Mouse (Mus musculus): ENCODE data around the gene Psen2. TPM values are rescaled to one million over a fixed set of nuclear protein-coding genes. Genes with fewer than 3 reads are reported as not detected.

The Psen2 gene
- polyA plus RNA-seq, 1 experiment from 2014 or later, result 37.0 TPM

- ATAC-seq (ENCODE audit: low read depth), result no peak
- Histone ChIP-seq H3K9ac (ENCODE audit: low read depth, low read length) (no peak overlapping the region), H3K4me3 (ENCODE audit: low read depth, low read length) (peak overlapping the region; percentile 35), H3K9me3 (replicated peaks; ENCODE audit: control insufficient read depth, low read length) (no peaks in the 10 kb centered on the region), H3K36me3 (ENCODE audit: control insufficient read depth, insufficient read depth) (no peaks in the 10 kb centered on the region), H3K4me1 (ENCODE audit: control insufficient read depth, low read depth, low read length) (peaks cover 43% of the 10 kb centered on the region), H3K4me2 (ENCODE audit: low read depth, low read length) (peak overlapping the region; percentile 55), H3K27ac (ENCODE audit: low read length) (no peak overlapping the region), H3K27me3 (ENCODE audit: control insufficient read depth, insufficient read depth, low read depth, low read length) (no peaks in the 10 kb centered on the region; the same call in 1 of the 2 replicates)
- 9% methylated on average over 7 of the region's 7 CpGs for WGBS (ENCODE audit: insufficient replicate concordance)
Measured at GRCm38 (mm10) chr1:180265399-180265798, 2.2 kb upstream of the Psen2 start.

- Histone ChIP-seq H3K36me3 (ENCODE audit: control insufficient read depth, insufficient read depth) (no peaks in the 10 kb centered on the region), H3K4me1 (ENCODE audit: control insufficient read depth, low read depth, low read length) (peaks cover 45% of the 10 kb centered on the region), H3K27me3 (ENCODE audit: control insufficient read depth, insufficient read depth, low read depth, low read length) (no peaks in the 10 kb centered on the region; the same call in 1 of the 2 replicates), H3K9ac (ENCODE audit: low read depth, low read length) (no peak overlapping the region; the same call in 1 of the 2 replicates), H3K4me2 (ENCODE audit: low read depth, low read length) (peak overlapping the region; percentile 55), H3K4me3 (ENCODE audit: low read depth, low read length) (peak overlapping the region; percentile 35), H3K9me3 (replicated peaks; ENCODE audit: control insufficient read depth, low read length) (no peaks in the 10 kb centered on the region), H3K27ac (ENCODE audit: low read length) (no peak overlapping the region)
- WGBS (ENCODE audit: insufficient replicate concordance), result 43% methylated on average over 10 of the region's 10 CpGs
- no peak for ATAC-seq (ENCODE audit: low read depth)
Measured at GRCm38 (mm10) chr1:180264851-180265250, 1.6 kb upstream of the Psen2 start.

GRCm38 (mm10) chr1:180264389-180264788 lies 1.2 kb upstream of the Psen2 start:
- no peak overlapping the region for H3K4me3 ChIP-seq (ENCODE audit: low read depth, low read length)
- no peaks in the 10 kb centered on the region; the same call in 1 of the 2 replicates for H3K27me3 ChIP-seq (ENCODE audit: control insufficient read depth, insufficient read depth, low read depth, low read length)
- H3K4me2 ChIP-seq (ENCODE audit: low read depth, low read length), result no peak overlapping the region; the same call in 1 of the 2 replicates
- no peak overlapping the region for H3K27ac ChIP-seq (ENCODE audit: low read length)
- H3K36me3 ChIP-seq (ENCODE audit: control insufficient read depth, insufficient read depth), result no peaks in the 10 kb centered on the region
- no peak overlapping the region for H3K9ac ChIP-seq (ENCODE audit: low read depth, low read length)
- whole genome bisulfite sequencing (ENCODE audit: insufficient replicate concordance), result 38% methylated on average over 6 of the region's 6 CpGs
- peaks cover 50% of the 10 kb centered on the region for H3K4me1 ChIP-seq (ENCODE audit: control insufficient read depth, low read depth, low read length)
- no peak for ATAC-seq (ENCODE audit: low read depth)
- no peaks in the 10 kb centered on the region for H3K9me3 ChIP-seq (replicated peaks; ENCODE audit: control insufficient read depth, low read length)

- no peaks in the 10 kb centered on the region for H3K27me3 ChIP-seq (ENCODE audit: control insufficient read depth, insufficient read depth, low read depth, low read length)
- 32% methylated on average over 8 of the region's 8 CpGs for whole genome bisulfite sequencing (ENCODE audit: insufficient replicate concordance)
- H3K4me3 ChIP-seq (ENCODE audit: low read depth, low read length), result peak overlapping the region; percentile 41
- H3K9me3 ChIP-seq (replicated peaks; ENCODE audit: control insufficient read depth, low read length), result no peaks in the 10 kb centered on the region
- peak overlapping the region; percentile 78 for H3K27ac ChIP-seq (ENCODE audit: low read length)
- peaks cover 64% of the 10 kb centered on the region for H3K4me1 ChIP-seq (ENCODE audit: control insufficient read depth, low read depth, low read length)
- peak; percentile 87 for ATAC-seq (ENCODE audit: low read depth)
- no peaks in the 10 kb centered on the region for H3K36me3 ChIP-seq (ENCODE audit: control insufficient read depth, insufficient read depth)
- peak overlapping the region; percentile 29; the same call in 1 of the 2 replicates for H3K9ac ChIP-seq (ENCODE audit: low read depth, low read length)
- H3K4me2 ChIP-seq (ENCODE audit: low read depth, low read length), result peak overlapping the region; percentile 65
Measured at GRCm38 (mm10) chr1:180261857-180262570, 1.2 kb downstream of the Psen2 start.

- Histone ChIP-seq H3K4me1 (ENCODE audit: control insufficient read depth, low read depth, low read length) (peaks cover 69% of the 10 kb centered on the region), H3K9me3 (replicated peaks; ENCODE audit: control insufficient read depth, low read length) (no peaks in the 10 kb centered on the region), H3K27ac (ENCODE audit: low read length) (peak overlapping the region; percentile 78), H3K36me3 (ENCODE audit: control insufficient read depth, insufficient read depth) (no peaks in the 10 kb centered on the region), H3K27me3 (ENCODE audit: control insufficient read depth, insufficient read depth, low read depth, low read length) (no peaks in the 10 kb centered on the region), H3K4me2 (ENCODE audit: low read depth, low read length) (peak overlapping the region; percentile 65), H3K4me3 (ENCODE audit: low read depth, low read length) (peak overlapping the region; percentile 41), H3K9ac (ENCODE audit: low read depth, low read length) (peak overlapping the region; percentile 29; the same call in 1 of the 2 replicates)
- ATAC-seq (ENCODE audit: low read depth), result peak; percentile 1; the same call in 1 of the 2 replicates
- 52% methylated on average over 3 of the region's 3 CpGs for WGBS (ENCODE audit: insufficient replicate concordance)
Measured at GRCm38 (mm10) chr1:180261415-180261814, 1.8 kb downstream of the Psen2 start.

GRCm38 (mm10) chr1:180260886-180261285 lies 2.4 kb downstream of the Psen2 start:
- Histone ChIP-seq H3K36me3 (ENCODE audit: control insufficient read depth, insufficient read depth) (no peaks in the 10 kb centered on the region), H3K27me3 (ENCODE audit: control insufficient read depth, insufficient read depth, low read depth, low read length) (no peaks in the 10 kb centered on the region), H3K4me1 (ENCODE audit: control insufficient read depth, low read depth, low read length) (peaks cover 71% of the 10 kb centered on the region), H3K4me3 (ENCODE audit: low read depth, low read length) (no peak overlapping the region), H3K4me2 (ENCODE audit: low read depth, low read length) (no peak overlapping the region), H3K27ac (ENCODE audit: low read length) (peak overlapping the region; percentile 78), H3K9me3 (replicated peaks; ENCODE audit: control insufficient read depth, low read length) (no peaks in the 10 kb centered on the region), H3K9ac (ENCODE audit: low read depth, low read length) (no peak overlapping the region)
- no peak for ATAC-seq (ENCODE audit: low read depth)
- WGBS (ENCODE audit: insufficient replicate concordance), result 81% methylated on average over 2 of the region's 2 CpGs

GRCm38 (mm10) chr1:180259753-180260152 lies 3.5 kb downstream of the Psen2 start:
- Histone ChIP-seq H3K27me3 (ENCODE audit: control insufficient read depth, insufficient read depth, low read depth, low read length) (no peaks in the 10 kb centered on the region), H3K9ac (ENCODE audit: low read depth, low read length) (no peak overlapping the region), H3K27ac (ENCODE audit: low read length) (peak overlapping the region; percentile 15; the same call in 1 of the 2 replicates), H3K9me3 (replicated peaks; ENCODE audit: control insufficient read depth, low read length) (no peaks in the 10 kb centered on the region), H3K4me1 (ENCODE audit: control insufficient read depth, low read depth, low read length) (peaks cover 74% of the 10 kb centered on the region), H3K4me2 (ENCODE audit: low read depth, low read length) (no peak overlapping the region), H3K36me3 (ENCODE audit: control insufficient read depth, insufficient read depth) (no peaks in the 10 kb centered on the region), H3K4me3 (ENCODE audit: low read depth, low read length) (no peak overlapping the region)
- 13% methylated on average over 2 of the region's 2 CpGs for WGBS (ENCODE audit: insufficient replicate concordance)
- ATAC-seq (ENCODE audit: low read depth), result no peak

GRCm38 (mm10) chr1:180257446-180257845 lies 5.8 kb downstream of the Psen2 start:
- no peak overlapping the region for H3K9ac ChIP-seq (ENCODE audit: low read depth, low read length)
- H3K4me1 ChIP-seq (ENCODE audit: control insufficient read depth, low read depth, low read length), result peaks cover 78% of the 10 kb centered on the region
- H3K4me3 ChIP-seq (ENCODE audit: low read depth, low read length), result no peak overlapping the region
- H3K27ac ChIP-seq (ENCODE audit: low read length), result no peak overlapping the region
- WGBS (ENCODE audit: insufficient replicate concordance), result 73% methylated on average over 6 of the region's 6 CpGs
- H3K4me2 ChIP-seq (ENCODE audit: low read depth, low read length), result no peak overlapping the region
- H3K36me3 ChIP-seq (ENCODE audit: control insufficient read depth, insufficient read depth), result no peaks in the 10 kb centered on the region
- no peaks in the 10 kb centered on the region for H3K9me3 ChIP-seq (replicated peaks; ENCODE audit: control insufficient read depth, low read length)
- ATAC-seq (ENCODE audit: low read depth), result no peak
- H3K27me3 ChIP-seq (ENCODE audit: control insufficient read depth, insufficient read depth, low read depth, low read length), result no peaks in the 10 kb centered on the region

GRCm38 (mm10) chr1:180256866-180257265 lies 6.4 kb downstream of the Psen2 start:
- Histone ChIP-seq H3K27me3 (ENCODE audit: control insufficient read depth, insufficient read depth, low read depth, low read length) (no peaks in the 10 kb centered on the region), H3K4me3 (ENCODE audit: low read depth, low read length) (peak overlapping the region; percentile 87), H3K9me3 (replicated peaks; ENCODE audit: control insufficient read depth, low read length) (no peaks in the 10 kb centered on the region), H3K27ac (ENCODE audit: low read length) (peak overlapping the region; percentile 89), H3K36me3 (ENCODE audit: control insufficient read depth, insufficient read depth) (no peaks in the 10 kb centered on the region), H3K9ac (ENCODE audit: low read depth, low read length) (peak overlapping the region; percentile 66), H3K4me2 (ENCODE audit: low read depth, low read length) (peak overlapping the region; percentile 100), H3K4me1 (ENCODE audit: control insufficient read depth, low read depth, low read length) (peaks cover 76% of the 10 kb centered on the region)
- 43% methylated on average over 4 of the region's 4 CpGs for WGBS (ENCODE audit: insufficient replicate concordance)
- ATAC-seq (ENCODE audit: low read depth), result no peak
